Mouse (Mus musculus) megakaryocyte-erythroid progenitor cell, adult 5-6 weeks (primary cell): ENCODE measurements around the gene Cycs. TPM values are rescaled to one million over a fixed set of nuclear protein-coding genes. Genes with fewer than 3 reads are reported as not detected.
A peak's percentile ranks its signal among the peaks of the same experiment; 100 is the strongest.
"Not testable (repeated sequence)": the region's sequence is repeated elsewhere in the genome, so short reads cannot be mapped to it uniquely, and the experiment has no call there.

Source experiments
- ATAC-seq: replicated peaks from 2 replicates; pipeline ENCODE4 v1.8.0; 2016; ENCODE audit warnings: mild to moderate bottlenecking, inconsistent platforms; ENCODE audit not compliant: severe bottlenecking, poor library complexity, low FRiP score, low TSS enrichment
- total RNA-seq, 2 experiments: library from RNA; stranded (forward) in 1 of 2; stranded (reverse) in 1 of 2; fragments of 200-1000, 215-1000 nt in 1 of 2; fragments of >200 nt in 1 of 2; fragmentation: Nextera tagmentation in 1 of 2; gene quantifications; 2 replicates each; pipeline ENCODE4 v1.2.3; 2014 to 2017

The Cycs gene
- total RNA-seq (2014; fragmentation: Nextera tagmentation) (64.6 and 71.1 TPM in 2 replicates), total RNA-seq (2017) (130 and 135 TPM in 2 replicates)

- peak; percentile 98 for ATAC-seq
These were observed at the start of gene Cycs for GRCm38 (mm10) chr6:50566141-50566996. Cycs (minus strand) TSS chr6:50566538.

DNA sequence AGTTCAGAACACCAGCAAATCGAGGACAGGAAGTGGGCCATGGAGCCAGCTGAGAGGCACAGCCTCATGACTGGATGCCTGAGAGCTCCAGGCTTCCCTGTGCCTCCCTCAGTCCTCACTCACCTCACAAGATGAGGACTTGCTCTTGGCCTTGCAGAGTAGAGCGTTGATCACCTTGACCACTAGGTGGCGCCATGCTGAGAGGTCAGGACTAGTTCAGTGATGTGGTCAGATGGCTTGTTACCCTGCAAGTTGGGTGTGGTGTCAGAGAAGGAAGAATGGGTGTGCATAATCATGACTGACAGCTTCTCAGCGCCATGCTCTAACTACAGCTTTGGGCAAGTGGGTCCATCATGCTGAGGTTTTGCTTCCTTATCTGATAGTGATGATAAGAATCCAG is 35.3 kb upstream of the Cycs start:
- peak; percentile 58 for ATAC-seq

DNA sequence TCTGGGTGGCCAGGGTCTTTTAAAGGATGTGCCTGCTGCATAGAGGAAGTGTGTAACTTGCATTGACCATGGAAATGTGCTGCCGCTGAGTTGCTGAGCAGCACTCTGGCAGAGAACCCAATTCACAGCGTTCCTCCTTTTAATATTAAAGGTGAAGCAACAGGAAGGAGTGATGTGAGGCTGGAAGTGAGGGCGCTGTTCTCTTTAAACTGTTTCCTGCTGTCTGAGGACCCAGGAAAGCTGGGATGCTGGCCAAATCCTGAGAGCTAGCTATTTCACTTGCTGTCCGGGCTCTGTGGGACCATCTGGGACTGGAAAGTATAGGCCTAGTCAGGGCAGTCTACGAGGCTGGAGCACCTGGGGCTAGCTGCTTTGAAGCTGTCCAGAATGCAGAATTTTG is 32.2 kb upstream of the Cycs start:
- ATAC-seq: no peak

DNA sequence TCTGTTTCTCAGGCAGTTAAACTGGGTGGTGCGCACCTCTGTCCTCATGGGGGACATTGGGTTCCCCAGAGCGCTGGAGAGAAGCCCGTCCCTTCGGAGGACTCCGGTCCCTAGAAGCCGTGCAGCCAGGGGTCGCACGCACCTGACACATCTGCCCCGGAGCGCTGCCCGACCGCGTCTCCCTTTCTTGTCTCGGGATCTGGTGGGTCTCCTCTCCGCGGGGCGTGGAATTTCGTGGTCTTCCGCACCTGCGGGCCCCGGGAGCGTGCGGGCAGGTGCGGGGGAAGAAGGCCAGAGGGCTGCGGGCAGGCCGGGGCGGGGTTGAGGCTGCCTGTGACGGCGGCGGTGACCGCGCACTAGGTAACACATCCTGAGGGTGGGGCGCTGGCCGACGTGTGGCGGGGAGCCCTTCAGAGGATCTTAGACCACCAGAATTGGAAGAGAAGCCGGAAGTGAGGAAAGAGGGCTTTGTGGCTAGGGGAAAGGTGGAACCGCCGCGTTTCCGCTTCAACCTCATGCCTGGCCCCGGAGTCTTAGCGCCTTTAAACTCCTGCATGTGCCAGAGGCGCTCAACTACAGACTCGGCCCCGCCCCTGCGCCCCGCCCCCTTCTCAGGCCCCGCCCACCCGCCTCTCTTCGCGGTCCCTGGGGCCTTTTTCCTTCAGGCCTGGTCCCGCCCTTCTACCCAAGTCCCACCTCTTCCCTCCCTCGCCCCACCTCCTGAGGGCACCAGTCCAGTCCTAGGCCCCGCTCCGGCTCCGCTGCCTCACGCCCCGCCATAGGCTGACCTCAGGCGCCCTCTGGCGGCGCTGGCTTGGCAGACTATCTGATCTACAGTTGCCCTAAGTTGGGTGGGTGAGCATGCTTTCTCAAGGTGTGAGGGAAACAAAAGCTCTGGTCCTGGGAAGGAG is 30.2 kb upstream of the Cycs start, which contains the start of gene 4921507P07Rik:
4921507P07Rik (minus strand) TSS at position 332 of the 911 bp plus-strand sequence.
- ATAC-seq: peak; percentile 96

DNA sequence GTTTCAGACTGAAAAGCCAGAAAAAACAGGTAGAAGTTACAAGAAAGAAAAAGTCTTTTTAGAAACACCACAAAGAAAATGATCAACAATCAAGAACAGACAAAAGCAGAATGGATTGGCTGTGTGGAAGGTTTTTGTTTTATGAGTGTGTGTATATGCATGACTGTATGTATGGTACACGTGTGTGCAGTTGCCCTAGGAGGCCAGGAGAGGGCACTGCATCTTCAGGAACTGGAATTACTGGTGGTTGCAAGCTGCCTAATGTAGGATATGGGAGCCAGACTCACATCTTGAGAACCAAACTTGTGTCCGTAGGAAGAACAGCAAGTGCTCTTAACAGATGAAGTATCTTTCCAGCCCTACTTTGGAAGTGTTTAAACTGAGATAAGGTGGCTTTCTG is 28.0 kb upstream of the Cycs start:
- no peak for ATAC-seq

DNA sequence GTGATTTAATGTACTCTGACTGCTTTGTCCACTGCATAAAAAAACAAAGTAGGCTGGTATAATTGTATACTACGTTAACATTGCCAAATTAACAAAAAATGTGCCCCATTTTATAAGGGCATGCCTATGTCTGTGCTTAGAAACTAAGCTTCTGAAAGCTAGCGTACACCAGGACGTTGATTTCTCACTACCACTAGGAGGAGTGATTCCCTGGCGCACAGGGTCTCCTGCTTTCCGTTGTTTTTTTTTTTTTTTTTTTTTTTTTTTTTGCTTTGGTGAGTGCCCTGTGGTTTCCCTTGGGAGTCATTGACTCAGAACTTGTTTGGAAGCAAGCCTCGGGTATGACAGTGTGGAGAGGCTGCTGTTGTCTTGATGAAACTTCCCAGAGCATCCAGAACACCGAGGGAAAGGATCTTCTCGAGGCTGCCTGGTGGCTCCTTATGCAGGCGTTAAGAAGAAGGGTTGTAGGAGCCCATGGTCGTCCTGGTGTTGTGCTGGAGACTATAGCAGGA is 27.1 kb upstream of the Cycs start:
- ATAC-seq: no peak

- ATAC-seq: peak; percentile 77
These were observed 23.9 kb upstream of the Cycs start for GRCm38 (mm10) chr6:50590234-50590633.

GRCm38 (mm10) chr6:50588251-50588650 is 21.9 kb upstream of the Cycs start:
- 0 out of 2 replicates have a peak, but pooled peaks have one; percentile 49 for ATAC-seq

DNA sequence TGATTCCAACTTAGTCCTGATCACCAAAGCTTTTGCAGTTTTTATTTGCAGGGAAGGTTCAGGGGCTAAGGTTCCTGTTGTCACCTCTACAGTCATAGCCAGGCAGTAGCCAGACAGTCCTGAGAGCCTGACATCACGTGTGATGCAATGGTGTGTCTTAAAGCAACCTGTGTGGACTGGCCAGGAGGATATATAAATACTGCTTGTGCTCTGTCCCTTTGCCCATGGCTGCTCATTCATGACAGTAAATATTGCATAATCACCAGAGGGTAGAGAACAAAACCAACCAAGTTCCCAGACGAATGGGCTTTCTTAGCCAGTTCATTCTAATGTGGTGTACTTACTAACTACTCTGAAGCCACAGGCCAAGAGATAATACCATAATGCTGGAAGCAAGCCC is 21.1 kb upstream of the Cycs start:
- ATAC-seq: no peak

DNA sequence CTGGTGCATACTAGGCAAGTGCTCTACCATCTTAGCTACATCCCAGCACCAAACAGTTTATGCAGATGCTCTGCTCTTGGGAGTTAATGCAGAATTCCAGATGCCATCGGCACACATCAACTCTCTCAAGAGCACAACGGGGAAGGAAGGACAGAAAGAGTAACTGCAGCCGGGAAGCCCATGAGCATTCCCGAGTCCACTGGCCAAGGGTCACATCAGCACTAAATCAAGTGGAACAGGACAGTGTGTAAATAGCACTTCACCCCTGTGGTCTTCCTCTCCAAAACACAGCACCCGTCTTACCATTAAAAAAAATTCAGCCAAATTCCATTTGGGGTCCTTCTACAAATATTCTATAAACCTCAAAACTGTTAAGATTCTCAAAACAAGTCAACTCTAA is 20.0 kb upstream of the Cycs start:
- no peak for ATAC-seq

- no peak for ATAC-seq
These were observed 19.4 kb upstream of the Cycs start for GRCm38 (mm10) chr6:50585733-50586132.

DNA sequence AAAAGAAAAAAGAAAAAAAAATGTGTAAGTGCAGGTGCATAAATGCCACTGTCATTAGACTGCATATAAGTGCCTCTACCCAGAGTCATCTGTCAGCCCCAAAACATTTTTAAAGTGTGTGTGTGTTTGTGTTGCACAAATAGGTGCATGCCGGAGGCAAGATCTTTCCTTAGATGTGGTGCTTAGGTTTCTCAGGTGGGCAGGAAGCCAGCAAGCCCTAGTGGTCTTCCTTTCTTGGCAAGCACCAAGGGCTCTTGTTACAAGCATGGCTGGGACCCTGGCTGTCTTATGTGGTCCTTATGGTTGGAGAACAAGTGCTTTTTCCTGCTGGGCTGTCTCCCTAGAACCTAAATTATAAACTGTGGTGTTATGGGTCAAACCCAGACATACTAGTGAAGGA is 5.3 kb upstream of the Cycs start:
- no peak for ATAC-seq

GRCm38 (mm10) chr6:50566997-50567255 is 588 bp upstream of the Cycs start:
- ATAC-seq: no peak

- no peak for ATAC-seq
These were observed 2.7 kb downstream of the Cycs start for GRCm38 (mm10) chr6:50563651-50564050.

- ATAC-seq: no peak
These were observed 3.9 kb downstream of the Cycs start for GRCm38 (mm10) chr6:50562421-50562820.

GRCm38 (mm10) chr6:50560776-50561175 is 5.6 kb downstream of the Cycs start:
- no peak for ATAC-seq

DNA sequence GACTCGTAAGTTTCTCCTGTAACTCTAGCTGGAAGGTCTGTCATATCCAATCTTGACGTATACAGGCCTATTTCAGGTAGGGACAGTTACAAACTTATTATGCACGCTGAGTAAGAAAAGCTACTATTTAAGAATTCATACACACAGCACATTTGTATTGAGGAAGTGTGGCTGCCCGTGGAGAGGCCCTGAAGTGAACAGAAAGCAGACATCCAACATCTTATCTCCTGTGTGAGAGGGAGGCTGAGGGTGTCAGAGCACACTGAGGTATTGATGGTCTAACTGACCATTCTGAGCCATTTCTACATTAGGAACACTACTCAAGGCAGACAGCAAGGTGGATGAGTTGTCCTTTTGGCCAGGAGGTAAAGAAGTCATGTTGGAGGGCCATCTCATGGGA is 7.5 kb downstream of the Cycs start:
- 0 out of 2 replicates have a peak, but pooled peaks have one; percentile 53 for ATAC-seq

GRCm38 (mm10) chr6:50557566-50557965 is 8.8 kb downstream of the Cycs start:
- ATAC-seq: peak; percentile 53; the same call in 1 of the 2 replicates

GRCm38 (mm10) chr6:50554223-50554622 is 12.1 kb downstream of the Cycs start:
- ATAC-seq: not testable (repeated sequence)

- ATAC-seq: no peak
These were observed 13.3 kb downstream of the Cycs start for GRCm38 (mm10) chr6:50552881-50553518.
